Mouse (Mus musculus) cortical plate, adult 2 months (tissue): ENCODE data around the gene Eif4e.

ENCODE experiments used
- CTCF ChIP-seq: fragments of 200-500 bp; IDR thresholded peaks from 2 replicates; pipeline ENCODE4 v1.5.1; 2011; ENCODE audit warnings: mild to moderate bottlenecking, control low read depth, low read length; ENCODE audit not compliant: insufficient read depth; ENCODE audit errors: extremely low read depth
- POLR2A ChIP-seq: fragments of 200-500 bp; IDR thresholded peaks from 2 replicates; pipeline ENCODE4 v1.6.1; 2011; ENCODE audit warnings: mild to moderate bottlenecking, low read length, control low read depth; ENCODE audit not compliant: insufficient read depth; ENCODE audit errors: extremely low read depth

DNA sequence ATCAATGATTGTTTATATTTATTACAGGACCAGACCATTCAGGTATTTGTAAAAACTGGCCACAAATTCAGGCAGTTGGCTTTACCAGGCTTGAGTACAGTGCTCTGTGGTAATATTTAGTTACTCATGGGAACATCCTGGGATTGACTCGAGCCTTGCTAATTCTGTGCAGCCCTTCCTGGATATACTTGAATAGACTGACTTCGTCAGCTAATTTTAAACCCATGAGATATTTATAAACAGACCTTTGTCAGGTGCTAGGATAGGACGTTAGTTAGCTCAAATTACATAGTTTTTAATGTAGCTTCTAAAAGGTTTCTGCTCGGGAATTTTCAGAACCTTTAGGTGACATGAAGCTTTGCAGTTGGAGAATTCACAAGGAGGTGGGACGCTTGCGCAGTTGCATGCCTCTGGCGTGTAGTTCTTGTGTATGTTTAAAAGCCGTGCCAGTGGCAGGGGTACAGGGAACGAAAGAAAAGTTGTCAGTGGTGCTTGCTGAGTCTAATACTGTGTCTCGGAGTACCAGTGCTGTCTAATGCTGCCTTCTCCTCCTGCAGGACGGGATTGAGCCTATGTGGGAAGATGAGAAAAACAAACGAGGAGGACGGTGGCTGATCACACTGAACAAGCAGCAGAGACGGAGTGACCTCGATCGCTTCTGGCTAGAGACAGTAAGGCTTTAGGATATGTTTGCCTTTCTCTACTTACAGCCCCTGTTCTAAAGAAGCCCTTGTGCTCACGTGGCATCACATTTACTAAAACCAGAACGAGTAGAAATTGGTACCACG is 24.6 kb downstream of the Eif4e start:
- no peak for TF ChIP-seq CTCF
- TF ChIP-seq POLR2A = no peak
